Mouse (Mus musculus): ENCODE results near the gene Rint1. TPM values are rescaled to one million over a fixed set of nuclear protein-coding genes. Genes with fewer than 3 reads are reported as not detected.
A peak's percentile ranks its signal among the peaks of the same experiment; 100 is the strongest.

Gene Rint1
- polyA plus RNA-seq, 1 experiment from 2014 or later, result 34.7 TPM

GRCm38 (mm10) chr5:23782051-23782810 lies 5.3 kb upstream of the Rint1 start:
- H3K4me2 ChIP-seq, result peak overlapping the region; percentile 73
- WGBS, result 29% methylated on average over 8 of the region's 8 CpGs
- no peak for ATAC-seq (ENCODE audit: borderline replicate concordance, extremely low read depth, low FRiP score, low TSS enrichment)
- no peak overlapping the region for H3K27ac ChIP-seq
- H3K9ac ChIP-seq, result peak overlapping the region; percentile 84
- peak overlapping the region; percentile 95 for H3K4me3 ChIP-seq
- H3K9me3 ChIP-seq, result no peaks in the 10 kb centered on the region
- H3K4me1 ChIP-seq, result peaks cover 24% of the 10 kb centered on the region
- no peaks in the 10 kb centered on the region for H3K36me3 ChIP-seq
- H3K27me3 ChIP-seq, result no peaks in the 10 kb centered on the region

- Histone ChIP-seq H3K27ac (peak within 1 kb of the TSS; percentile 64), H3K9ac (peak within 1 kb of the TSS; percentile 84), H3K4me1 (peaks cover 26% of the 10 kb centered on the region), H3K9me3 (no peaks in the 10 kb centered on the region), H3K36me3 (no peaks in the 10 kb centered on the region), H3K27me3 (no peaks in the 10 kb centered on the region), H3K4me3 (peak within 1 kb of the TSS; percentile 95), H3K4me2 (peak within 1 kb of the TSS; percentile 73)
- peak; percentile 93 for ATAC-seq (ENCODE audit: borderline replicate concordance, extremely low read depth, low FRiP score, low TSS enrichment)
- under 1% methylated on average over 63 of the region's 86 CpGs for WGBS
Measured at GRCm38 (mm10) chr5:23782931-23783877, 4.3 kb upstream of the Rint1 start, which contains the start of gene Pus7. Pus7 (minus strand) TSS chr5:23783711.

GRCm38 (mm10) chr5:23788390-23788830 lies 899 bp downstream of the Rint1 start:
- Histone ChIP-seq H3K27ac (no peak overlapping the region), H3K27me3 (no peaks in the 10 kb centered on the region), H3K4me2 (peak overlapping the region; percentile 88), H3K36me3 (0 out of 2 replicates have a peak, but pooled peaks cover 4% of the 10 kb centered on the region), H3K4me3 (peak overlapping the region; percentile 95), H3K9ac (peak overlapping the region; percentile 91), H3K4me1 (peaks cover 13% of the 10 kb centered on the region), H3K9me3 (no peaks in the 10 kb centered on the region)
- ATAC-seq (ENCODE audit: borderline replicate concordance, extremely low read depth, low FRiP score, low TSS enrichment), result no peak
- WGBS, result 31% methylated on average over 3 of the region's 3 CpGs

- Histone ChIP-seq H3K9me3 (no peaks in the 10 kb centered on the region), H3K4me2 (no peak overlapping the region), H3K4me3 (no peak overlapping the region), H3K36me3 (peaks cover 7% of the 10 kb centered on the region), H3K9ac (no peak overlapping the region), H3K27me3 (no peaks in the 10 kb centered on the region), H3K27ac (no peak overlapping the region), H3K4me1 (peaks cover 9% of the 10 kb centered on the region)
- no peak for ATAC-seq (ENCODE audit: borderline replicate concordance, extremely low read depth, low FRiP score, low TSS enrichment)
- 65% methylated on average over 4 of the region's 4 CpGs for WGBS
Measured at GRCm38 (mm10) chr5:23789078-23789612, 1.6 kb downstream of the Rint1 start.

- no peaks in the 10 kb centered on the region for H3K9me3 ChIP-seq
- no peak overlapping the region for H3K4me2 ChIP-seq
- peaks cover 27% of the 10 kb centered on the region for H3K36me3 ChIP-seq
- H3K27me3 ChIP-seq, result no peaks in the 10 kb centered on the region
- no peak overlapping the region for H3K4me3 ChIP-seq
- ATAC-seq (ENCODE audit: borderline replicate concordance, extremely low read depth, low FRiP score, low TSS enrichment), result no peak
- H3K9ac ChIP-seq, result no peak overlapping the region
- H3K4me1 ChIP-seq, result peaks cover 9% of the 10 kb centered on the region
- no peak overlapping the region for H3K27ac ChIP-seq
- WGBS, result 92% methylated on average over 2 of the region's 2 CpGs
Measured at GRCm38 (mm10) chr5:23792726-23793125, 5.2 kb downstream of the Rint1 start.

GRCm38 (mm10) chr5:23814841-23815240 lies 27.3 kb downstream of the Rint1 start:
- Histone ChIP-seq H3K27ac (no peak overlapping the region), H3K36me3 (peaks cover 79% of the 10 kb centered on the region), H3K9me3 (no peaks in the 10 kb centered on the region), H3K4me2 (no peak overlapping the region), H3K9ac (no peak overlapping the region), H3K27me3 (no peaks in the 10 kb centered on the region), H3K4me1 (no peaks in the 10 kb centered on the region), H3K4me3 (no peak overlapping the region)
- WGBS, result 84% methylated on average over 5 of the region's 5 CpGs
- no peak for ATAC-seq (ENCODE audit: borderline replicate concordance, extremely low read depth, low FRiP score, low TSS enrichment)

- Histone ChIP-seq H3K4me1 (no peaks in the 10 kb centered on the region), H3K4me2 (no peak overlapping the region), H3K9ac (no peak overlapping the region), H3K9me3 (no peaks in the 10 kb centered on the region), H3K36me3 (peaks cover 70% of the 10 kb centered on the region), H3K4me3 (no peak overlapping the region), H3K27me3 (no peaks in the 10 kb centered on the region), H3K27ac (no peak overlapping the region)
- ATAC-seq (ENCODE audit: borderline replicate concordance, extremely low read depth, low FRiP score, low TSS enrichment), result no peak
- 87% methylated on average over 15 of the region's 15 CpGs for WGBS
Measured at GRCm38 (mm10) chr5:23816681-23817080, 29.2 kb downstream of the Rint1 start.

- Histone ChIP-seq H3K9ac (no peak overlapping the region), H3K27ac (no peak overlapping the region), H3K4me1 (no peaks in the 10 kb centered on the region), H3K4me3 (no peak overlapping the region), H3K27me3 (no peaks in the 10 kb centered on the region), H3K36me3 (peaks cover 25% of the 10 kb centered on the region), H3K9me3 (no peaks in the 10 kb centered on the region), H3K4me2 (no peak overlapping the region)
- no peak for ATAC-seq (ENCODE audit: borderline replicate concordance, extremely low read depth, low FRiP score, low TSS enrichment)
- WGBS, result 66% methylated on average over 11 of the region's 11 CpGs
Measured at GRCm38 (mm10) chr5:23822306-23822705, 34.8 kb downstream of the Rint1 start.

GRCm38 (mm10) chr5:23824171-23824733 lies 36.7 kb downstream of the Rint1 start:
- Histone ChIP-seq H3K36me3 (peaks cover 12% of the 10 kb centered on the region), H3K4me2 (no peak overlapping the region), H3K9ac (no peak overlapping the region), H3K27ac (no peak overlapping the region), H3K4me3 (no peak overlapping the region), H3K27me3 (no peaks in the 10 kb centered on the region), H3K4me1 (no peaks in the 10 kb centered on the region), H3K9me3 (no peaks in the 10 kb centered on the region)
- 73% methylated on average over 8 of the region's 8 CpGs for WGBS
- no peak for ATAC-seq (ENCODE audit: borderline replicate concordance, extremely low read depth, low FRiP score, low TSS enrichment)

- ATAC-seq (ENCODE audit: borderline replicate concordance, extremely low read depth, low FRiP score, low TSS enrichment), result no peak
- 25% methylated on average over 11 of the region's 11 CpGs for WGBS
- H3K4me1 ChIP-seq, result no peaks in the 10 kb centered on the region
- no peak overlapping the region for H3K4me3 ChIP-seq
- no peaks in the 10 kb centered on the region for H3K9me3 ChIP-seq
- no peak overlapping the region for H3K9ac ChIP-seq
- H3K36me3 ChIP-seq, result no peaks in the 10 kb centered on the region
- peaks cover 11% of the 10 kb centered on the region for H3K27me3 ChIP-seq
- H3K27ac ChIP-seq, result no peak overlapping the region
- no peak overlapping the region for H3K4me2 ChIP-seq
Measured at GRCm38 (mm10) chr5:23826321-23827004, 39.0 kb downstream of the Rint1 start.
